Mouse (Mus musculus): ENCODE results near the gene Cacnb3. TPM values are rescaled to one million over a fixed set of nuclear protein-coding genes. Genes with fewer than 3 reads are reported as not detected.
A peak's percentile ranks its signal among the peaks of the same experiment; 100 is the strongest.

Cacnb3 gene
- polyA plus RNA-seq, 1 experiment from 2014 or later, result 48.2 TPM

GRCm38 (mm10) chr15:98662198-98662566 lies 31.5 kb downstream of the Cacnb3 start:
- peak overlapping the region; percentile 89 for H3K27ac ChIP-seq (replicated peaks)
- H3K4me3 ChIP-seq (replicated peaks), result peak overlapping the region; percentile 80
- H3K4me2 ChIP-seq (replicated peaks), result peak overlapping the region; percentile 64
- H3K9me3 ChIP-seq (replicated peaks), result no peaks in the 10 kb centered on the region
- H3K9ac ChIP-seq, result peak overlapping the region; percentile 85
- H3K36me3 ChIP-seq, result peaks cover 24% of the 10 kb centered on the region
- H3K4me1 ChIP-seq, result peaks cover 4% of the 10 kb centered on the region; the same call in 1 of the 2 replicates
- under 1% methylated on average over 14 of the region's 14 CpGs for WGBS
- H3K27me3 ChIP-seq, result no peaks in the 10 kb centered on the region
- no peak; the same call in 1 of the 2 replicates for ATAC-seq (ENCODE audit: insufficient number of reproducible peaks, low FRiP score, low TSS enrichment, low read depth)

DNA sequence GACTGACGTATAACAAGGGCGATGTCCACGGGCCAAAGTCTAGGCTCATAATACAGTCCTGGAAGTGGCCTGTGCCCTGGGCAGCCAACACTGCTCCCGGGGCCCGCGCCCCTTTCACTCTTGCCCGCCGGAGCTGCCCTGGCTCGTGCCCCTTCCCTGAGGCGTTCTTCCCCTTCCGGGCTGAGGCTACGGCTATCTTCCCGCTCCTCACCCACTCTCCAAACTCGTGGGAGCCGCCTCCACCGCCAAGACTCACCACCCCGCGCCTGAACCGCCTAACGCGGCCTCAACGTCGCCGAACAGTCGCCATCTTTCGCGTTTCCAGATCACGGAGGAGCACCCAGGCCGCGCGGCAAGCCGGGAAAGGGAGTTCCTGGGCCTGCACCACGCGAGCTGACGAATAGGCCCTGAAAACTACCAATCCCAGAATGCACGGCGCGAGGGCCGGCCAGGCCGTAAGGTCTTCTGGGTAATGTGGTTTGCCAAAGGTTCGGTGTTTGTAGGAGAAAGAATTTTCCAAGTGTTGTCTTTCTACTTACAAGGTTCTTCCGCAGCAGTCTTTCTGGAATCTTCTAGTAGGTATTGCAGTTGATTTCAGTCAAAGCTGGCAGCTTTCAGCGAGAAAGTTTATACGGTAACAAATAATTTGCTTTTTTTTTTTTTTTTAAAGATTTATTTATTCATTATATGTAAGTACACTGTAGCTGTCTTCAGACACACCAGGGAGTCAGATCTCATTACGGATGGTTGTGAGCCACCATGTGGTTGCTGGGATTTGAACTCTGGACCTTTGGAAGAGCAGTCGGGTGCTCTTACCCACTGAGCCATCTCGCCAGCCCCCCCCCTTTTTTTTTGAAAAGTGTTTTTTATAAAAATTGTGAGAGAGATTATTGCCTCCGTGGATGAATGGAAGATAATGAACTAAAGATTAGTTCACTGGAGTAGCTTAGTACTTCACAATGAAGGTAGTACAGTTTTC lies 32.2 kb downstream of the Cacnb3 start, which contains the start of gene Ddx23:
Ddx23 (minus strand) TSS at position 328 of the 979 bp plus-strand sequence.
- H3K27me3 ChIP-seq, result no peaks in the 10 kb centered on the region
- 4% methylated on average over 48 of the region's 48 CpGs for WGBS
- H3K4me2 ChIP-seq (replicated peaks), result peak within 1 kb of the TSS; percentile 64
- peaks cover 4% of the 10 kb centered on the region; the same call in 1 of the 2 replicates for H3K4me1 ChIP-seq
- ATAC-seq (ENCODE audit: insufficient number of reproducible peaks, low FRiP score, low TSS enrichment, low read depth), result peak; percentile 95
- H3K4me3 ChIP-seq (replicated peaks), result peak within 1 kb of the TSS; percentile 80
- H3K9me3 ChIP-seq (replicated peaks), result no peaks in the 10 kb centered on the region
- peak within 1 kb of the TSS; percentile 85 for H3K9ac ChIP-seq
- H3K27ac ChIP-seq (replicated peaks), result peak within 1 kb of the TSS; percentile 89
- H3K36me3 ChIP-seq, result peaks cover 17% of the 10 kb centered on the region

DNA sequence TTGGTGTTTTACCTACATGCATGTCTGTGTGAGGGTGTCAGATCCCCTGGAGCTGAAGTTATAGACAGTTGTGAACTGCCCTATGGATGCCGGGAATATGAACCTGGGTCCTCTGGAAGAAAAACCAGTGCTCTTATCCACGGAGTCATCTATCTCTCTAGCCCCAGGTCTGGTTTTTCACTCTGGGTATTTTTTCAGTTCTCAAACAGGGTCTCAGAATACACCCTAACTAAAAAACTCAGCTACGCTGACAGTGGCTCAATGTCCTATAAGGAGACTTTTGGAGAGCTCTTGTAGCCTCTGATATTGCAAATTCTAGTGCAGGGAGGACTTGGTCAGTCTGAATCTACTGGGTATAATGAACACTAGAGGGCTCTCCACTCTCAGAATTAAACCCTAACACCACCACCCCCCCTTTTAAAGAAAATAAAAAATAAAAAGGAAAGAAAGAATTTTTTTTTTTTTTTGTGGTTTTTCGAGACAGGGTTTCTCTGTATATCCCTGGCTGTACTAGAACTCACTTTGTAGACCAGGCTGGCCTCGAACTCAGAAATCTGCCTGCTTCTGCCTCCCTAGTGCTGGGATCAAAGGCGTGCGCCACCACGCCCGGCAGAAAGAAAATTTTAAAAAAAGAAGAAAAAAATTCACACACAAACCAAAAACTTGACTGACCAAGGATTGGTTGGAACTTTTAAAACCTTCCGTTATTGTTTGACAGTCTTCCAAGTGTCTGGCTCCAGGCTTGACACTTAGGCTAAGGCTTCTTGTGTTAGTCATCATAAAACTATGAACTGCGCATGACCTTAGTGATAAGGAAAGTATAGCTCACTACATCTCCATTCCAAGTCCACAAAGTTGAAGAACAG lies 33.6 kb downstream of the Cacnb3 start:
- Histone ChIP-seq H3K4me3 (replicated peaks) (no peak overlapping the region), H3K4me1 (peaks cover 4% of the 10 kb centered on the region; the same call in 1 of the 2 replicates)

DNA sequence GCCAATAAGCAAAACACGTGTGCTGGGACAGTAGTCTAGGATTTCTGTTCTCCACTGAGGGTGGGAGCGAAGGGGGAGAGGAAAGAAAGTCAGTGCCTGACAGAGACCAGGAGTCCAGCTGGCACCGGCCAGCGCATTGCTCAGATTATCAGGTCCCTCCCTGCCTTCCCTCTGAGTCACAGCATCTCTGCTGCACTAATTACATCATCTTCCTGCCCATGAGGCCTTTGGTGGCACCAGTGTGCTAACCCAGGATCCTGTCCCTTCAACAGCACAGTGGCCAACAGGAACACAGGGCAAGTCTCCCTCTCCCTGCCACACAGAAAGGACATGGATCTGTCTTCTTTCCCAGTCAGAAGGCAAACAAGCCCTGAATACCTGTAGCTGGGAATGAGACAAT lies 42.0 kb downstream of the Cacnb3 start:
- no peak overlapping the region for H3K27ac ChIP-seq (replicated peaks)
- H3K4me3 ChIP-seq (replicated peaks), result no peak overlapping the region
- WGBS, result 69% methylated on average over 4 of the region's 4 CpGs
- peaks cover 39% of the 10 kb centered on the region for H3K27me3 ChIP-seq
- H3K9me3 ChIP-seq (replicated peaks), result no peaks in the 10 kb centered on the region
- no peak for ATAC-seq (ENCODE audit: insufficient number of reproducible peaks, low FRiP score, low TSS enrichment, low read depth)
- no peak overlapping the region for H3K9ac ChIP-seq
- peaks cover 27% of the 10 kb centered on the region for H3K4me1 ChIP-seq
- no peaks in the 10 kb centered on the region for H3K36me3 ChIP-seq
- H3K4me2 ChIP-seq (replicated peaks), result no peak overlapping the region

More for the DNA sequence above, 33.6 kb downstream of the Cacnb3 start:
- 72% methylated on average over 11 of the region's 11 CpGs for WGBS
- 0 out of 2 replicates have a peak, but pooled peaks cover 3% of the 10 kb centered on the region for H3K36me3 ChIP-seq
- ATAC-seq (ENCODE audit: insufficient number of reproducible peaks, low FRiP score, low TSS enrichment, low read depth), result no peak
- H3K27me3 ChIP-seq, result no peaks in the 10 kb centered on the region
- H3K9ac ChIP-seq, result no peak overlapping the region
- no peak overlapping the region for H3K27ac ChIP-seq (replicated peaks)
- H3K4me2 ChIP-seq (replicated peaks), result no peak overlapping the region
- H3K9me3 ChIP-seq (replicated peaks), result no peaks in the 10 kb centered on the region

GRCm38 (mm10) chr15:98673732-98674131 lies 43.1 kb downstream of the Cacnb3 start:
- ATAC-seq (ENCODE audit: insufficient number of reproducible peaks, low FRiP score, low TSS enrichment, low read depth), result no peak
- peaks cover 27% of the 10 kb centered on the region for H3K4me1 ChIP-seq
- no peak overlapping the region for H3K4me3 ChIP-seq (replicated peaks)
- H3K36me3 ChIP-seq, result no peaks in the 10 kb centered on the region
- no peak overlapping the region for H3K9ac ChIP-seq
- H3K27ac ChIP-seq (replicated peaks), result no peak overlapping the region
- WGBS, result 82% methylated on average over 7 of the region's 7 CpGs
- no peaks in the 10 kb centered on the region for H3K9me3 ChIP-seq (replicated peaks)
- peaks cover 50% of the 10 kb centered on the region for H3K27me3 ChIP-seq
- H3K4me2 ChIP-seq (replicated peaks), result no peak overlapping the region

- Histone ChIP-seq H3K27me3 (peaks cover 50% of the 10 kb centered on the region), H3K9me3 (replicated peaks) (no peaks in the 10 kb centered on the region), H3K4me2 (replicated peaks) (no peak overlapping the region), H3K36me3 (no peaks in the 10 kb centered on the region), H3K4me1 (peaks cover 27% of the 10 kb centered on the region), H3K4me3 (replicated peaks) (no peak overlapping the region), H3K27ac (replicated peaks) (no peak overlapping the region), H3K9ac (no peak overlapping the region)
- ATAC-seq (ENCODE audit: insufficient number of reproducible peaks, low FRiP score, low TSS enrichment, low read depth), result no peak
- WGBS, result 41% methylated on average over 7 of the region's 7 CpGs
Measured at GRCm38 (mm10) chr15:98674284-98674993, 43.8 kb downstream of the Cacnb3 start.

DNA sequence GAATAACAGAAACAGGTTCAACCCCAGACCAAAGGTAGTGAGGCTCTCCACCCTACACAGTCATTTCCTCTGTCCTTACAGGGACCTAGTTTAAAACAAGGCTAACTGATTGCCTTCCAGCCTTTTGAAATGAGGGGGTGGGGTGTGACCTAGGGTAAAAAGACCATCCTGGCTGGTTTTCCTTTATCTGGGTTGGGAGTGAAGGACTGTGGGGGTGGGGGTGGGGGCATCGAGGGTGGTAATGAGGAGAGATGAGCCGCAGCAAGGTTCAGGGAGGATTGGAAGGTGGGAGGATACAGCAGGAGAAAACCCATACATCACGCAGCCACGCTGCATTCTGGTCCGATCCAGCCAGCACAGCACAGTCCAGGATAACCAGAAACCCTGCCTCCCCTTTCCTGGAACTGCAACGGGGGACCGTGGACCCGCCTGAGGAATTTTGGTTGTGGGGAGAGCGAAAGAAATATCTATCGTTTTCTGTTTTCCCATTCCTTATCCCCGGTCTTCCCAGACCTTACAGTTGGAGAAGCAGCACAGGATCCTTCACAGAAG lies 44.4 kb downstream of the Cacnb3 start:
- H3K4me3 ChIP-seq (replicated peaks), result 0 out of 2 replicates have a peak overlapping the region, but pooled peaks have one; percentile 42
- no peaks in the 10 kb centered on the region for H3K36me3 ChIP-seq
- H3K4me1 ChIP-seq, result peaks cover 27% of the 10 kb centered on the region
- H3K9ac ChIP-seq, result no peak overlapping the region
- 25% methylated on average over 11 of the region's 11 CpGs for WGBS
- no peak overlapping the region for H3K27ac ChIP-seq (replicated peaks)
- no peak for ATAC-seq (ENCODE audit: insufficient number of reproducible peaks, low FRiP score, low TSS enrichment, low read depth)
- peaks cover 50% of the 10 kb centered on the region for H3K27me3 ChIP-seq
- H3K9me3 ChIP-seq (replicated peaks), result no peaks in the 10 kb centered on the region
- H3K4me2 ChIP-seq (replicated peaks), result peak overlapping the region; percentile 15

- ATAC-seq (ENCODE audit: insufficient number of reproducible peaks, low FRiP score, low TSS enrichment, low read depth), result no peak
- Histone ChIP-seq H3K4me1 (peaks cover 27% of the 10 kb centered on the region), H3K9me3 (replicated peaks) (no peaks in the 10 kb centered on the region), H3K4me3 (replicated peaks) (0 out of 2 replicates have a peak overlapping the region, but pooled peaks have one; percentile 42), H3K9ac (no peak overlapping the region), H3K27me3 (peaks cover 50% of the 10 kb centered on the region), H3K36me3 (no peaks in the 10 kb centered on the region), H3K27ac (replicated peaks) (no peak overlapping the region), H3K4me2 (replicated peaks) (peak overlapping the region; percentile 15; the same call in 1 of the 2 replicates)
- WGBS, result 6% methylated on average over 14 of the region's 14 CpGs
Measured at GRCm38 (mm10) chr15:98675634-98676250, 45.1 kb downstream of the Cacnb3 start.

GRCm38 (mm10) chr15:98676471-98676870 lies 45.8 kb downstream of the Cacnb3 start:
- Histone ChIP-seq H3K36me3 (no peaks in the 10 kb centered on the region), H3K9me3 (replicated peaks) (no peaks in the 10 kb centered on the region), H3K27me3 (peaks cover 50% of the 10 kb centered on the region), H3K27ac (replicated peaks) (no peak overlapping the region), H3K4me3 (replicated peaks) (peak overlapping the region; percentile 42), H3K9ac (no peak overlapping the region), H3K4me1 (peaks cover 27% of the 10 kb centered on the region), H3K4me2 (replicated peaks) (peak overlapping the region; percentile 84)
- ATAC-seq (ENCODE audit: insufficient number of reproducible peaks, low FRiP score, low TSS enrichment, low read depth), result no peak
- 6% methylated on average over 9 of the region's 9 CpGs for WGBS
